Mouse (Mus musculus) midbrain, embryonic 15.5 days (tissue): ENCODE measurements around the gene Rbms3. TPM values are rescaled to one million over a fixed set of nuclear protein-coding genes. Genes with fewer than 3 reads are reported as not detected.

Experiments
- ATAC-seq: fragments of 200-750 bp; cut with Nextera tagmentation; replicated peaks from 2 replicates; pipeline ENCODE4 v1.8.0; 2017; ENCODE audit warnings: moderate TSS enrichment
- H3K27ac ChIP-seq: fragments of 300-500 bp; sonication (generic); 2 replicates; pipeline ENCODE4 v1.5.1; 2015; ENCODE audit warnings: mild to moderate bottlenecking, inconsistent platforms
- H3K27me3 ChIP-seq: fragments of 300-500 bp; sonication (generic); replicated peaks from 2 replicates; pipeline ENCODE4 v1.6.1; 2015; ENCODE audit warnings: inconsistent platforms
- H3K36me3 ChIP-seq: fragments of 300-500 bp; sonication (generic); replicated peaks from 2 replicates; pipeline ENCODE4 v1.6.1; 2015; ENCODE audit warnings: inconsistent platforms
- H3K4me1 ChIP-seq: fragments of 300-500 bp; sonication (generic); 2 replicates; pipeline ENCODE4 v1.6.1; 2015; ENCODE audit warnings: inconsistent platforms
- H3K4me2 ChIP-seq: fragments of 300-500 bp; sonication (generic); 2 replicates; pipeline ENCODE4 v1.6.1; 2015; ENCODE audit warnings: inconsistent platforms, mild to moderate bottlenecking, moderate library complexity
- H3K4me3 ChIP-seq: fragments of 300-500 bp; sonication (generic); 2 replicates; pipeline ENCODE4 v1.5.1; 2015; ENCODE audit warnings: mild to moderate bottlenecking, inconsistent platforms
- H3K9ac ChIP-seq: fragments of 300-500 bp; sonication (generic); 2 replicates; pipeline ENCODE4 v1.6.1; 2015; ENCODE audit warnings: mild to moderate bottlenecking, inconsistent platforms
- H3K9me3 ChIP-seq: fragments of 300-500 bp; sonication (generic); 2 replicates; pipeline ENCODE4 v1.6.1; 2016; ENCODE audit warnings: inconsistent platforms
- WGBS: fragments of 180-500 bp; shearing (Covaris S2); methylation state at CpG from one replicate; pipeline ENCODE4 v1.1.7; 2015; ENCODE audit warnings: mixed read lengths; 5-methylcytosine and 5-hydroxymethylcytosine counted together
- polyA plus RNA-seq: library from polyadenylated mRNA; unstranded; fragments of >200 nt; fragmentation: Nextera tagmentation; extraction: Ambion mirVana; gene quantifications from 2 replicates; pipeline ENCODE4 v1.2.1, GENCODE M21; 2015

Gene Rbms3
- polyA plus RNA-seq, 1 experiment from 2014 or later, result 51.9 TPM

DNA sequence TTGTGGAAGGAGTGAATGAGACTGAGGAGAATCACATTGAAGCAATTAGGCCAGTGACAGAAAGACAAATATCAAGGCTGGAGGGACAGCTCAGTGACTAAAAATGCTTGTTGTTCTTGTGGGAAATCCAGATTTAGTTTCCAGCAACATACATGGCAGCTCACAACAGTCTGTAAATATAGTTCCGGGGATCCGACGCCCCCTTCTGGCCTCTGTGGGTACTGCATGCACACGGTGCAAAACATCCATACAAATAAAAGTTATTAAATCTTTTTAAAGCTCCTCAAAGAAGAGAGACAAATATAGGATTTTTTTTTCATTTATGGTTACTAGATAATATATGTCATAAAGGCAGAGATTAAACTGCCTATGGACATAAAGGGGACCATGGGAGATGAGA, 722.8 kb downstream of the Rbms3 start:
- Histone ChIP-seq H3K4me3 (no peak overlapping the region), H3K27ac (no peak overlapping the region), H3K36me3 (no peaks in the 10 kb centered on the region), H3K27me3 (no peaks in the 10 kb centered on the region), H3K9me3 (no peaks in the 10 kb centered on the region), H3K4me1 (peaks cover 4% of the 10 kb centered on the region; the same call in 1 of the 2 replicates), H3K4me2 (no peak overlapping the region), H3K9ac (no peak overlapping the region)
- no peak for ATAC-seq
- 69% methylated on average over 4 of the region's 4 CpGs for WGBS

GRCm38 (mm10) chr9:116905646-116906045, 724.1 kb downstream of the Rbms3 start:
- no peak overlapping the region for H3K4me3 ChIP-seq
- H3K27ac ChIP-seq, result no peak overlapping the region
- ATAC-seq, result no peak
- no peaks in the 10 kb centered on the region for H3K27me3 ChIP-seq
- no peaks in the 10 kb centered on the region for H3K9me3 ChIP-seq
- 32% methylated on average over 2 of the region's 2 CpGs for WGBS
- H3K4me2 ChIP-seq, result no peak overlapping the region
- no peak overlapping the region for H3K9ac ChIP-seq
- no peaks in the 10 kb centered on the region for H3K36me3 ChIP-seq
- no peaks in the 10 kb centered on the region for H3K4me1 ChIP-seq

DNA sequence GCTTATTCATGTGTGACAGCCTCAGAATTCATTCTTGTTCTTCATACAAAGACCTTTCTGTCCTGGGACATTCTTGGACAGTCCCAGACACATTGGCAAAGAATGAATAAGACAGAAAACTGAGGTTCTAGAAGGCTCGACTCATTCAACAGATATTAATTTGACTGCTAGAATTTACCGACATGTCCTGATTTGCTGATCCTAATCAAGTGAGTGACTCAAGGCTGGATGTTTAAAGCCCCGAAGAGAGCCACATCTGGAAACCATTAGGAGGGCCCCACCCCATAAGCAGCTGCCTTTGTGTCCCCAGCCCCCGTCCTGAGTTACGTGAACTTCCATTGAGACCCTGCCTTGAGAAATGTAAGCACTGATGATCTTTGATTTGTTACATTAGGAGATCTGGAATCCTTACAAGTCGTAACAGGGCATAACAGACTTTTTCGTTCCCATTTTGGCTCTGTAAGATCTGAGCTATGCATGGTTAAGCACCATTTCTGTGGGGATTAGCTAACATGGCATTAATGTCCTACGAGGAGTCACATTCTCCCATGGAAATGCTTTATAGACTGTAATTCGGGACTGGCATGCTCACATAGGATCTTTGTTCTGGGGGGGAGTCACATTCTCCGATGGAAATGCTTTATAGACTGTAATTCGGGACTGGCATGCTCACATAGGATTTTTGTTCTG, 726.3 kb downstream of the Rbms3 start:
- WGBS, result 65% methylated on average over 11 of the region's 11 CpGs
- ATAC-seq, result no peak
- H3K36me3 ChIP-seq, result no peaks in the 10 kb centered on the region

DNA sequence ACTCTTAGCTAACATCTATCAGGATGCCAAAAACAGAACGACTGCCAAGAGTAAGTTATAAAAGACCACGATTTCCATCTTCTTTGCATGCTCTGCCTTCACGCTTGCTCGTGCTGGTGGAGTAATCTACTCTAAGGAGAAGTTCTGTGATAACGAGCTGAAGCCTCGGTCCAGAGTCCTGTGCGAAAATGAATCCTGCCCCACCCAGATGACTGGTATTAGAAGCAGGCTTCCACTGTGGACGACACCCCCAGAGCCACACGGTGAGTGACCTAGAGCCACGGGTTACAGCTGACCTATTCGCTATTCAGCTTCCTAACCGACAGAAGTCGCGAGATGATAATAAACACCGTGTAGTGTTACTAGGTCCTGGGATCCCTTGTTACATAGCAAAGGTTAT, 730.3 kb downstream of the Rbms3 start:
- Histone ChIP-seq H3K27ac (no peak overlapping the region), H3K36me3 (no peaks in the 10 kb centered on the region), H3K27me3 (no peaks in the 10 kb centered on the region), H3K4me2 (no peak overlapping the region), H3K9ac (no peak overlapping the region), H3K4me1 (0 out of 2 replicates have a peak, but pooled peaks cover 5% of the 10 kb centered on the region), H3K4me3 (no peak overlapping the region), H3K9me3 (no peaks in the 10 kb centered on the region)
- WGBS, result 84% methylated on average over 15 of the region's 15 CpGs
- no peak for ATAC-seq

More for the DNA sequence above, 726.3 kb downstream of the Rbms3 start:
- no peaks in the 10 kb centered on the region for H3K27me3 ChIP-seq
- H3K4me3 ChIP-seq, result no peak overlapping the region
- H3K9me3 ChIP-seq, result no peaks in the 10 kb centered on the region
- no peak overlapping the region for H3K27ac ChIP-seq
- H3K4me1 ChIP-seq, result 0 out of 2 replicates have a peak, but pooled peaks cover 5% of the 10 kb centered on the region
- no peak overlapping the region for H3K4me2 ChIP-seq
- H3K9ac ChIP-seq, result no peak overlapping the region

GRCm38 (mm10) chr9:116886973-116887680, 742.6 kb downstream of the Rbms3 start:
- Histone ChIP-seq H3K27me3 (no peaks in the 10 kb centered on the region), H3K27ac (no peak overlapping the region), H3K9ac (no peak overlapping the region), H3K9me3 (no peaks in the 10 kb centered on the region), H3K36me3 (no peaks in the 10 kb centered on the region), H3K4me3 (no peak overlapping the region), H3K4me2 (no peak overlapping the region), H3K4me1 (no peaks in the 10 kb centered on the region)
- WGBS, result 86% methylated on average over 9 of the region's 9 CpGs
- ATAC-seq, result no peak

GRCm38 (mm10) chr9:116885617-116886016, 744.1 kb downstream of the Rbms3 start:
- H3K36me3 ChIP-seq, result no peaks in the 10 kb centered on the region
- no peak overlapping the region for H3K4me2 ChIP-seq
- H3K9me3 ChIP-seq, result no peaks in the 10 kb centered on the region
- H3K4me1 ChIP-seq, result no peaks in the 10 kb centered on the region
- H3K27me3 ChIP-seq, result no peaks in the 10 kb centered on the region
- no peak overlapping the region for H3K9ac ChIP-seq
- ATAC-seq, result no peak
- no peak overlapping the region for H3K27ac ChIP-seq
- 75% methylated on average over 5 of the region's 5 CpGs for WGBS
- H3K4me3 ChIP-seq, result no peak overlapping the region

DNA sequence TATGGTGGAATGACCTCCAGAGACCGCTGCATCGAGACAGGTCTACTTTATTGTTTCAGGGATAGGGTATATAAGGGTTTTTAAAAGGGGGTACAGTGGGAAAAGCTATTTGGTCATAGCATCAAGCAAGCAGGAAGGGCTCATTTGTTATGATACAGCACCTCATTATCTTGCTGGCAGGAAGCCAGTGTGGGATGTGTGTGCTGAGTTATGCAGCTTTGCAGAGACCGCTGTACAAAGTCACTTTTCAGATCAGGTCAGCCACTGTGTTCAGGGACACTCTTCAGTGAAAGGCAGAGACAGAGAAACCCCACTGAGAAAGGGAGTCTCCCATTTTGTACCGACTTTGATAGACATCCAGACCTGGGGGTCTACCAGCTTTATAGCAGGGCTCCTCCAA, 749.2 kb downstream of the Rbms3 start:
- no peaks in the 10 kb centered on the region for H3K4me1 ChIP-seq
- no peaks in the 10 kb centered on the region for H3K9me3 ChIP-seq
- H3K27me3 ChIP-seq, result no peaks in the 10 kb centered on the region
- no peaks in the 10 kb centered on the region for H3K36me3 ChIP-seq
- H3K4me2 ChIP-seq, result no peak overlapping the region
- 87% methylated on average over 4 of the region's 4 CpGs for WGBS
- no peak for ATAC-seq
- H3K9ac ChIP-seq, result no peak overlapping the region
- no peak overlapping the region for H3K27ac ChIP-seq
- no peak overlapping the region for H3K4me3 ChIP-seq

- no peaks in the 10 kb centered on the region for H3K36me3 ChIP-seq
- no peak overlapping the region for H3K4me3 ChIP-seq
- H3K9me3 ChIP-seq, result no peaks in the 10 kb centered on the region
- no peak overlapping the region for H3K9ac ChIP-seq
- H3K27ac ChIP-seq, result no peak overlapping the region
- no peaks in the 10 kb centered on the region for H3K27me3 ChIP-seq
- no peak for ATAC-seq
- H3K4me2 ChIP-seq, result no peak overlapping the region
- no peaks in the 10 kb centered on the region for H3K4me1 ChIP-seq
- WGBS, result 86% methylated on average over 10 of the region's 10 CpGs
These were observed 749.9 kb downstream of the Rbms3 start for GRCm38 (mm10) chr9:116879600-116880457.

GRCm38 (mm10) chr9:116876786-116877185, 752.9 kb downstream of the Rbms3 start:
- H3K36me3 ChIP-seq, result no peaks in the 10 kb centered on the region
- WGBS, result 62% methylated on average over 3 of the region's 3 CpGs
- H3K4me2 ChIP-seq, result no peak overlapping the region
- H3K27me3 ChIP-seq, result no peaks in the 10 kb centered on the region
- H3K27ac ChIP-seq, result no peak overlapping the region
- H3K4me3 ChIP-seq, result no peak overlapping the region
- ATAC-seq, result no peak
- H3K9ac ChIP-seq, result no peak overlapping the region
- no peaks in the 10 kb centered on the region for H3K9me3 ChIP-seq
- H3K4me1 ChIP-seq, result no peaks in the 10 kb centered on the region

DNA sequence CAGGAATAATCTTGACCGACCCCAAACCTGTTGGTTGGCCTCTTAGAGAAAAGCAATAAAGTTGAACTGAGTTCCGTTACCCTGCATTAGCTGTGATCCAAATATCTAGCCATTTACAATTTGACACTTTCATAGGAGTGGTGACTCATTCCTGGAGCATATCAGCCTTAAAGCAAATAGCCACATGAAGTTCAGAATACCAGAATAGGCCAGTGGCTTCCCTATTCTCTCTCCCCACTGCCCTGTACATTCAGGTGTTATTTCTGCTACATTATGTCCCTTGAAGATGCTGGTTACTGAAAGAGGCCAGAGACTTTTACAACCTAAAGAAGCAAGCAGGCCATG, 755.8 kb downstream of the Rbms3 start:
- no peaks in the 10 kb centered on the region for H3K27me3 ChIP-seq
- 73% methylated on average over 2 of the region's 2 CpGs for WGBS
- H3K4me2 ChIP-seq, result no peak overlapping the region
- ATAC-seq, result no peak
- no peaks in the 10 kb centered on the region for H3K9me3 ChIP-seq
- no peak overlapping the region for H3K4me3 ChIP-seq
- H3K9ac ChIP-seq, result no peak overlapping the region
- H3K4me1 ChIP-seq, result no peaks in the 10 kb centered on the region
- no peak overlapping the region for H3K27ac ChIP-seq
- H3K36me3 ChIP-seq, result no peaks in the 10 kb centered on the region

DNA sequence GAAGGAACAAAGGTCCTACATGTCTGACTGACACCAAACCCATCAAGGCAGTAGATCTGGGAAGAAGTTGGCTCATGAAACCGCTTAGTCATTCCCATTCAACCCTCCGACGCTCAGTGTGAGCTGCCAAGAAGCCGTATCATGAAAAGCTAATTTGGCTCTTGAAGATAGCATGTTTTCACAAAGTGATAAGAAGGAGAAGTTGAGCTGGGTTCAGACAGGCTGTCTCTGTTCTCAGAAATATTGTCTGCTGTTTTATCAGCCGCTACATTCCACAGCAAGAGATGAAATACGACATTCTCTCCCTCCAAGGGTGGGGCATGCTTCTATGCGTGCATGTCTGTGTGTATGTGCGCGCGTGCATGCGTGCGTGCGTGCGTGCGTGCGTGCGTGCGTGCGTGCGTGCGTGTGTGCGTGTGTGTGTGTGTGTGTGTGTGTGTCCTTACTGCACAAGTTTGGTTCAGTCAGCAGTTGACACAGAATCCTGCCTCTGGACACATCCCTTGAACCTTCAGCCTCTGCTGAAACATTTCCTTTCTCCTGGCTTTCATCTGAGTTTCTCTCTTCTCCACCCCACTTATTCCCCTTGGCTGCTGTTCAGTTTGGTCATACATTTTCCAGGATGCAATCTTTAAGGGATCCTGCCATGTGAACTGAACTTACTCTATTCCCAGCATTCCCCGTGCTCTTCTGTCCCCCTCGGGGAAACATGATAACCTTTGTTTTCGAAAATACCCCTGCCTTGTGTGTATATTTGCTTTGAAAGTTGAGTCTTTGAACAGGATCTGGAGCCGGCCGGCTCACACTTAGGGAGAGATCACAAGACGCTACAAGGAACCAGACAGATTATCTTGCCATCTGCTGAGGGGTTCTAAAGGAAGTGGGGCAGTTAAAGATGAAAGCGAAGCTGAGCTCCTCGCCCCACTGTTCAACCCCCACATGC, 756.4 kb downstream of the Rbms3 start:
- no peak for ATAC-seq
- Histone ChIP-seq H3K4me1 (no peaks in the 10 kb centered on the region), H3K9ac (no peak overlapping the region), H3K4me2 (no peak overlapping the region), H3K9me3 (no peaks in the 10 kb centered on the region), H3K27ac (no peak overlapping the region), H3K4me3 (no peak overlapping the region), H3K36me3 (no peaks in the 10 kb centered on the region), H3K27me3 (no peaks in the 10 kb centered on the region)
- whole genome bisulfite sequencing, result 76% methylated on average over 30 of the region's 30 CpGs
